Mouse (Mus musculus) cortical plate, adult 2 months (tissue): Measurements from ENCODE around the gene Plppr1.
"Not testable (repeated sequence)": the region's sequence is repeated elsewhere in the genome, so short reads cannot be mapped to it uniquely, and the experiment has no call there.

Source experiments
- CTCF ChIP-seq: fragments of 200-500 bp; IDR thresholded peaks from 2 replicates; pipeline ENCODE4 v1.5.1; 2011; ENCODE audit warnings: mild to moderate bottlenecking, control low read depth, low read length; ENCODE audit not compliant: insufficient read depth; ENCODE audit errors: extremely low read depth
- POLR2A ChIP-seq: fragments of 200-500 bp; IDR thresholded peaks from 2 replicates; pipeline ENCODE4 v1.6.1; 2011; ENCODE audit warnings: mild to moderate bottlenecking, low read length, control low read depth; ENCODE audit not compliant: insufficient read depth; ENCODE audit errors: extremely low read depth

GRCm38 (mm10) chr4:49337949-49338348 is 278.9 kb downstream of the Plppr1 start:
- TF ChIP-seq POLR2A, CTCF: not testable (repeated sequence)
